Mouse (Mus musculus): ENCODE data around the gene Iqsec1. TPM values are rescaled to one million over a fixed set of nuclear protein-coding genes. Genes with fewer than 3 reads are reported as not detected.

Iqsec1 gene
- polyA plus RNA-seq, 1 experiment = 191 TPM

DNA sequence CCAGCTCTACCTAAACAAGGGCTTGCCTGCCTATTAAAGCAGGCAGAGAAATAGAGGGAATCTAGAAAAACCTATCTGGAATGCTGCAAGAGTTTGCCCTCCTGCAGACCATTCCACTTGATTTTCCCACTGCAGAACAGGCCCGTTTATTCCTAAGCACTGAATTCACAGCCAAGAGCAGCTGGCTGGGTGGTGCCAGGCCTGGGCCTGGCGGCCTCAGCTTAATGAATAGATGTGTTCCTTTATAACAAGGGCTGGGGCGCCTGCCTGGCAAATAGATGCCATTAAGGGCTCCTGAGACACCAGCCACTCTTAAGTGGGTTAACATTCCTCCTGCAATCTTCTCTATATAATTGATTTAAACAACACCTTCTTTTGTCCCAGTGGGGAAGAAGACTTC is 265.5 kb downstream of the Iqsec1 start:
- TF ChIP-seq POLR2A (IDR thresholded peaks at IDR 0.05; ENCODE audit: borderline replicate concordance, extremely low read depth, low read depth, low read length) (no peak), CTCF (IDR thresholded peaks at IDR 0.05; ENCODE audit: insufficient read depth, low read length) (no peak)
- WGBS = 57% methylated on average over 3 of the region's 3 CpGs
- no peak for DNase-seq
- H3K4me1 ChIP-seq (ENCODE audit: control insufficient read depth, insufficient read depth, low read length) = peaks cover 24% of the 10 kb centered on the region
- no peak overlapping the region for H3K4me3 ChIP-seq (replicated peaks; ENCODE audit: extremely low read depth, low read depth, low read length)

GRCm38 (mm10) chr6:90720996-90721746 is 267.3 kb downstream of the Iqsec1 start:
- TF ChIP-seq CTCF (IDR thresholded peaks at IDR 0.05; ENCODE audit: insufficient read depth, low read length) (peak; percentile 71), POLR2A (IDR thresholded peaks at IDR 0.05; ENCODE audit: borderline replicate concordance, extremely low read depth, low read depth, low read length) (no peak)
- Histone ChIP-seq H3K4me3 (replicated peaks; ENCODE audit: extremely low read depth, low read depth, low read length) (no peak overlapping the region), H3K4me1 (ENCODE audit: control insufficient read depth, insufficient read depth, low read length) (peaks cover 19% of the 10 kb centered on the region)
- 37% methylated on average over 5 of the region's 5 CpGs for WGBS
- peak; percentile 74 for DNase-seq

GRCm38 (mm10) chr6:90720201-90720600 is 268.3 kb downstream of the Iqsec1 start:
- peaks cover 19% of the 10 kb centered on the region for H3K4me1 ChIP-seq (ENCODE audit: control insufficient read depth, insufficient read depth, low read length)
- H3K4me3 ChIP-seq (replicated peaks; ENCODE audit: extremely low read depth, low read depth, low read length) = no peak overlapping the region
- 43% methylated on average over 3 of the region's 3 CpGs for WGBS
- no peak for DNase-seq
- TF ChIP-seq CTCF (IDR thresholded peaks at IDR 0.05; ENCODE audit: insufficient read depth, low read length) (no peak), POLR2A (IDR thresholded peaks at IDR 0.05; ENCODE audit: borderline replicate concordance, extremely low read depth, low read depth, low read length) (no peak)

GRCm38 (mm10) chr6:90719402-90719801 is 269.1 kb downstream of the Iqsec1 start:
- Histone ChIP-seq H3K4me3 (replicated peaks; ENCODE audit: extremely low read depth, low read depth, low read length) (no peak overlapping the region), H3K4me1 (ENCODE audit: control insufficient read depth, insufficient read depth, low read length) (peaks cover 23% of the 10 kb centered on the region)
- no peak for TF ChIP-seq CTCF (IDR thresholded peaks at IDR 0.05; ENCODE audit: insufficient read depth, low read length)
- no peak for DNase-seq
- 84% methylated on average over 6 of the region's 6 CpGs for WGBS

DNA sequence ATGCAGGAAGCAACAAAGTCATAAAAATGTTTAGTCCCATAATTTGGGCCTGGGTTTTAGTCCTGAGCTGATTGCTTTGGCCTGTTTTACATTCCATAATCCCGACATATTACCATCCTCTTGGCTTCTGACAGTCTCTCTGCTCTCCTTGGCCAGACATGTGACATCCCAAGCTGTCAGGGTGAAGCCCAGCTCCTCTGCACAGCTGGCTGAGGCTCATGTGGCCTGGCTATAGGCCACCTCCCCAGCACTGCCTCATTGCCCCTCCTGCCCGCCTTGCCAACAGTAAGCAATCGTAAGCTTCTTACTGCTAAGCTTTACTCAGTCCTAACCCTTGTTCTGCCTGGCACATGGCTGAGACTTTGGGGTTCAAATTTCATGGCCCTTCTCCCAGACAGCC is 270.0 kb downstream of the Iqsec1 start:
- Histone ChIP-seq H3K4me3 (replicated peaks; ENCODE audit: extremely low read depth, low read depth, low read length) (no peak overlapping the region), H3K4me1 (ENCODE audit: control insufficient read depth, insufficient read depth, low read length) (peaks cover 28% of the 10 kb centered on the region)
- TF ChIP-seq POLR2A (IDR thresholded peaks at IDR 0.05; ENCODE audit: borderline replicate concordance, extremely low read depth, low read depth, low read length) (no peak), CTCF (IDR thresholded peaks at IDR 0.05; ENCODE audit: insufficient read depth, low read length) (no peak)
- no peak for DNase-seq
- 63% methylated on average over 3 of the region's 3 CpGs for WGBS

DNA sequence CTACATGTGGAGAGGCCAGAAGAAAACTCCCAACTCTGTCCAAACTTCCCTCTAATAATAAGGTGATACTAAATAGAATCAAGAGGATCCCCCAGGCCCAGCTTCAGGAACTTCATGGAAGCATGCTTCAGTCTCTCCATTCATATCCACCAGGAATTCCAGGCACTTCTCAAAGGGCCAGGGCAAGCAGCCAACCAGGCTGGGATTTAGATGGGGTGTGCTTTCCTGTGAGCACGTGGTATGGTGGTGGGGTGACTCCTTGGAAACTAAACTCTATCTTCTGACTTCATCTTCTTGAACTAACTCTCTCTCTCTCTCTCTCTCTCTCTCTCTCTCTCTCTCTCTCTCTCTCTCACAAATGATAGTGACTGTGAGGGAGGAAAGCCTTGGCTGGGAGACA is 270.8 kb downstream of the Iqsec1 start:
- no peak for DNase-seq
- WGBS = 7% methylated on average over 1 of the region's 1 CpGs
- Histone ChIP-seq H3K4me1 (ENCODE audit: control insufficient read depth, insufficient read depth, low read length) (peaks cover 36% of the 10 kb centered on the region), H3K4me3 (replicated peaks; ENCODE audit: extremely low read depth, low read depth, low read length) (no peak overlapping the region)
- TF ChIP-seq CTCF (IDR thresholded peaks at IDR 0.05; ENCODE audit: insufficient read depth, low read length) (no peak), POLR2A (IDR thresholded peaks at IDR 0.05; ENCODE audit: borderline replicate concordance, extremely low read depth, low read depth, low read length) (no peak)

GRCm38 (mm10) chr6:90716853-90717252 is 271.6 kb downstream of the Iqsec1 start:
- DNase-seq = no peak
- TF ChIP-seq CTCF (IDR thresholded peaks at IDR 0.05; ENCODE audit: insufficient read depth, low read length) = no peak
- TF ChIP-seq POLR2A (IDR thresholded peaks at IDR 0.05; ENCODE audit: borderline replicate concordance, extremely low read depth, low read depth, low read length) = no peak
- Histone ChIP-seq H3K4me3 (replicated peaks; ENCODE audit: extremely low read depth, low read depth, low read length) (no peak overlapping the region), H3K4me1 (ENCODE audit: control insufficient read depth, insufficient read depth, low read length) (peaks cover 40% of the 10 kb centered on the region)
- WGBS = 40% methylated on average over 4 of the region's 4 CpGs

DNA sequence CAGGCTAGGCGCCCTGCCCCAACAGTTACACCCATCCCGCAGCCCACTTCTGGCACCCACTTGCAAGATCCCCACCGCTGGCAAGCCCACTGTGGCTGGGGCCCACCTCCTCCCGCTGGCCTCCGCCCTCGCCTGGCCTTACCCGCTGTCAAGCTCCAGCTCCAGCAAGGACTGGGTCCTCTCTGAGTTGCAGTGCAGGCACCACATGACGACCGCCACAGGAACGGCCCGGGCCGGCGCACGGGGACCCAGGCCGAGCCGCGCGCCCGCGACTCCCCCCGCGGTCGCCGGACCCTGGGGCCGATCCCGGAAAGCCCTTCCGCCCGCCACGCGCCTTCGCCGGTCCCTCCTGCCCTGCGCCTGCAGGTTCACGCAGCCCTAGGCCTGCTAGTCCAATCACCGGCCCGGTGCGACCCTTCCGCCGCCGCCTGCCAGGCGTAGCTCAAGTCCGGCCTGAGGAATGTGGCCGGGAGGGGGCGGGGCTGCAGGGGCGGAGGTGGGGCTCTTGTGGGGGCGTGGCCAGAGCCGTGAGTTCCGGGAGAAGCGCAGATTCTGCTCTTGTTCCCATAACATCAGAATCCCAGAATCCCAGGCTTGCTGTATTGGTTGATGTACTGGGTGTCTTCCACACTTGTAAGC is 272.3 kb downstream of the Iqsec1 start:
- TF ChIP-seq CTCF (IDR thresholded peaks at IDR 0.05; ENCODE audit: insufficient read depth, low read length) (no peak), POLR2A (IDR thresholded peaks at IDR 0.05; ENCODE audit: borderline replicate concordance, extremely low read depth, low read depth, low read length) (peak; percentile 68; the same call in 1 of the 2 replicates)
- DNase-seq = peak; percentile 80
- H3K4me1 ChIP-seq (ENCODE audit: control insufficient read depth, insufficient read depth, low read length) = peaks cover 41% of the 10 kb centered on the region
- WGBS = 2% methylated on average over 48 of the region's 49 CpGs
- peak overlapping the region; percentile 83 for H3K4me3 ChIP-seq (replicated peaks; ENCODE audit: extremely low read depth, low read depth, low read length)

DNA sequence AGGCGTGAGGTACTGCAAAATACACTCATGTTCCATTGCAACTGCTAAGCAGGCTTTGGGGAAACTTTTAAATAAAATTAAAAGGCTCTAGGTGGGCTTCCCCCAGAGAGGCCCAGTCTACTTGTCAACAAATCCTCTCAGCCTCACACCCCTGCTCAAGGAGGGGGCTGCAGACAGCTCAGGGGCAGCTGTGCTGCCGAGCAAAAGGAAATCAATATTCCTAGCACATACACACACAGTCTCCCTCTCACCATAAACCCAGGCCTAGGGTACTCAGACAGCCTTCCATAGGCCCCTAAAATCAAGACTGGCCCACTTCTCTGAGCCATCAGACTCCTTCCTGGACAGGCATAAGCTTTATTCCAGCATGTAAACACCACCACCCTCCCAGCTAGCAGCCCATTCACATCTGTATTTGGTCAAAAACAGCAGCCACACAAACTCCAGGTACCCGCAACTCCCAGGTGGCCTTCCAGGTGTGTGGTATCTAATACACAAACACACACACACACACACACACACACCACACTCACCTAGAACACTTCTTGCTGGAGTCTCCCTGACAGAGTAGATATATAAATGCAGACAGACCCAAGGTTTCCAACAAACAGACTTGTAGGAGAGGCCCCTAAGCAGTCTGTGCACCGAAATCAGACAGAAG is 273.1 kb downstream of the Iqsec1 start:
- no peak for DNase-seq
- TF ChIP-seq POLR2A (IDR thresholded peaks at IDR 0.05; ENCODE audit: borderline replicate concordance, extremely low read depth, low read depth, low read length) (no peak), CTCF (IDR thresholded peaks at IDR 0.05; ENCODE audit: insufficient read depth, low read length) (no peak)
- Histone ChIP-seq H3K4me1 (ENCODE audit: control insufficient read depth, insufficient read depth, low read length) (peaks cover 36% of the 10 kb centered on the region), H3K4me3 (replicated peaks; ENCODE audit: extremely low read depth, low read depth, low read length) (peak overlapping the region; percentile 83)
- WGBS = 38% methylated on average over 4 of the region's 4 CpGs
